Mouse (Mus musculus): Measurements from ENCODE around the gene Ndufb10.

The Ndufb10 gene

DNA sequence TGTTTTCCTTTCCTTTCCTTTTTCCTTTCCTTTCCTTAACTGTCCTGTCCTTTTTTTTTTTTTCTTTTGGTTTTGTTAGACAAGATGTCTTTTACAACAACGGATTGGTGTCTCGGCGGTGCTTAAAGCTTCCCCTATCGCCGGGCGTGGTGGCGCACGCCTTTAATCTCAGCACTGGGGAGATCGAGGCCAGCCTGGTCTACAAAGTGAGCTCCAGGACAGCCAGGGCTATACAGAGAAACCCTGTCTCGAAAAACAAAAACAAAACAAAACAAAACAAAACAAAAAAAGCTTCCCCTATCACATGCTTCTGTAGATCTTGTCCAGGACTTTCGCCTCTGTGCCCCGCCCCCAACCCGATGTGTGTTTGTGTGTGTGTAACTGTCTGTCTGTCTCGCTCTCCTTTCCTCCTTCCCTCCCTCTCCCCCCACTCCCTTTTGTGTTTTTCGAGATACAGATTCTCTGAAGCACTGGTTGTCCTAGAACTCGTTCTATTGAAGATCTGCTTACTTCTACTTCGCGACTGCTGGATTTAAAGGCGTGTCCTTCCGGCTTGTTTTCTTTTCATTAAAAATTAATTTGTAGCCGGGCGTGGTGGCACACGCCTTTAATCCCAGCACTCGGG, 16.4 kb downstream of the Ndufb10 start:
- no peak for DNase-seq (ENCODE audit: low read depth, low spot score)

DNA sequence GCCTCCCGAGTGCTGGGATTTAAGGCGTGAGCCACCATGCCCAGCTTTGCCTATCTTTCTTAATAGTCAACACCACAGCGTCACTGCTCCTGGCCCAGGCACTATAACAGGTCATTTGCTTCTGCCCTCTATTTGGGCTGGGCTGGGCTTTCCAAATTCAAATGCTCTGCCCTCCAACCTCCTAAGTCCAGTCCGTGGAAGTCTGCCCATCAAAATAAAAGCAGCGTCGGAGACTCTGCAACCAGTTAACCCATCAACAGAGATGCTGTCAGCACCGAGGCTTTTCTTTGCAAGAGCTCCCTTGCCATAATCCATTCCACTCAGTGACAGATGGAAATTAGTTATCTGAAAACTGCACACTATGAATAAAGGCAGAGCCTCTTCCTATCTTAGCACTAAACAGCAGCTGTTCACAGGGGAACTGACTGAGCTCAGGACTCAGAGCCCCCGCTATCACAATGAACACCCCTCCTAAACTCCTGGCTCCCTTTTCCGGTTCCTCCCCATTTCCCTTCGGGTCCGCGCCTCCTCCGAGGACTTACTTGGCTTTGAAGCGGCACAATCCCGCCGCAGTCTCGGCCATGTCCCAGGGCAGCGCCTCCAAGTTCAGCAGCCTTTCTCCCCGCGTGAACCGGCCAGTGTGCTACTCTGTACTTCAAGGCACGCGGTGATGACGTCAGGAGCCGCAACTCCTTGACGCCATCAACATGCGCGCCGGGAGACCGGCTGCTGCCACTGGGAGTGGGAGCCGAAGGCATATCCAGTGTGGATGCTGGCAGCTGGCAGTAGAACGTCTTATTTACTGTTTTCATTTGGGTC, 17.1 kb downstream of the Ndufb10 start, which contains the start of gene Tbl3:
Gene Tbl3, minus strand, starts transcription at position 679 of the 819 bp plus-strand sequence.
- peak; percentile 90 for DNase-seq (ENCODE audit: low read depth, low spot score)

DNA sequence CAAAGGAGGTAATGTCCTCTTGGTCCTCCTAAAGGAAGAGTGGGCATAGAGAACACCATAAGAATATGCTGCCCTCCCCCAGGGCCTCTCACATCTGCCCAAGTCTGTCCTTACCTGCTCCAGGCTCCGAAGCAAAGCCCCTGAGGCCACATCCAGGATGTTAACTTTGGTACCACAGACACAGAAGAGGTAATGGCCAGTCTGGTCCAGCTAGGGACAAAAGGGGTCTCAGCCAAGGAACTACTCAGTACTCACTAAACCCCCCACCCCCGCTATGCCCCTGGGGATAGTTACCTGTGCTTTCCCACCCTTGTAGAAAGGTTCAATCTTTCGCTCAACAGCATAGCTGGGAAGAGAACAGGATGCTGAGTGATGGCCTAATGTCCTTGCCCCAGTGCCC, 18.5 kb downstream of the Ndufb10 start:
- no peak for DNase-seq (ENCODE audit: low read depth, low spot score)

DNA sequence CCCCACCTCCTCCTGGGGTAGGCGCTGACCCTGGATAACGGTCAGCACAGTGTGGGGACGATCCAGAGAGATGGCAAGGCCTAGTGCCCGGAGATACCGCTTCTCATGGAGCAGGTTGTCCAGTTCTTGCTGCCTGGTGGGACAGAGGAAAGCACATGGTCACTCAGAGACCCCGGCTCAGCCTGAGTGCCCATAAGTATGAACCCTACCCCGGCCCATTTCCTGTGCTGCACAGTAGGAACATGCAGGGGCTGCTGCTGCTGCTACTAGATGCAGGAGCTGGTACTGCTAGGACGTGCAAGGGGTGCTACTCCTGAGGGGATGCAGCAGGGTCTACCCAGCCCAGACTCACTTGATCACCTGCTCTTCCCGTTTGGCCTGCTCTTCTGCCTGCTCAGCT, 23.0 kb downstream of the Ndufb10 start:
- DNase-seq (ENCODE audit: low read depth, low spot score): no peak

DNA sequence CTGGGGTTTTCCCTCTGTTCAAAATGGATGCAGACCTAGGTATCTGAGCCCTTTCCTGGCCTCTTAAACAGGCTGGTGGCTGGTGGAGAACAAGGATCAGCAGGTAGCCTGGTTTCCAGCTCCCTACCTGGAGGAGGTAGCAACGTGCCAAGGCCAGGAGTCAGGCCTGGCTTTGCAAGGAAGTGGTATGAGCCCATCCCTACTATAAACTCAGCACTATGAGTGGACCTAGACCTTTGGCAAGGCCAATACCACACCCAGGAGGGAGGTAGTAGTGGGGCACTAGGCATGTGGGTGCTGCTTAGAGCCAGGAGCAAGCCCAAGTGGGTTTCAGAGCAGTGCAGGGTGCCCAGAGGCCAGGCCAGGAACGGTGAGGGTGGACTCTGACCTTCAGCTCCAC, 24.8 kb downstream of the Ndufb10 start:
- DNase-seq (ENCODE audit: low read depth, low spot score): no peak

DNA sequence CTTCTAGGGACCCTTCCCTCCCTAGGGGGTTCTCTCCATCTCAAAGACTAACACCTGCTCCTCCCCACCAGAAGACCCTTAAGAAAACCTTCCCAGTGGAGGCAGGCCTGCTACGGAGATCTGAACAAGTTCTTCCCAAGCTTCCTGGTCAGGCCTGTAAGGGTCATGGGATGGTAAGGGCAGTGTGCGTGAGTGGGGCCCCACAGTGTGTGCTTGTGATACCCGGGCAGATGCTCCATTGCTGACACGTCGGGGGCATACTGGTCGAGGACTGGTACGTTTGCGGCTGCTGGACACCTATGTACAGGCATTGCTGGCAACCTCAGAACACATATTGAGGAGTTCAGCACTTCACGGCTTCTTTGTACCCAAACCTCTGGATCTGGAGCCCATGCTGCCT, 25.6 kb downstream of the Ndufb10 start:
- DNase-seq (ENCODE audit: low read depth, low spot score): no peak

DNA sequence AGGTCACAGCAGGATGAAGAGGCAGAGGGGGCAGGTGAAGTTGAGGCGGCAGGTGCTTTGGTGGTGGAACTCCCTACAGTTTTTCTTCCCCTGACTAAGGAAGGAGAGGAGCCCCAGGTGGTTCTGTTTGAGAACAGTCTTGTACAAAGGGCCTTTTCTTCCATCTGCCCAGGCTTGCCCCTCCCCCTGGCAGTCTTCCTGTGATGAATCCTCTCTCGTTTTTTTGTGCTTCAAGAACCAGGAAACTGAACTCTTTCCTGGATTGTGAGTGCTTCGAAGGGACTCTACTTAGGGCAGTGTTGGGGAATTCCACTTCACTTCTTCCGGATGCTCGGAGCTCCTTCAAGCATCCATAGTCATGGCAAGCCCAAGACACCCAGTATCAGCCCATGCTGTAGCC, 26.3 kb downstream of the Ndufb10 start:
- no peak for DNase-seq (ENCODE audit: low read depth, low spot score)

DNA sequence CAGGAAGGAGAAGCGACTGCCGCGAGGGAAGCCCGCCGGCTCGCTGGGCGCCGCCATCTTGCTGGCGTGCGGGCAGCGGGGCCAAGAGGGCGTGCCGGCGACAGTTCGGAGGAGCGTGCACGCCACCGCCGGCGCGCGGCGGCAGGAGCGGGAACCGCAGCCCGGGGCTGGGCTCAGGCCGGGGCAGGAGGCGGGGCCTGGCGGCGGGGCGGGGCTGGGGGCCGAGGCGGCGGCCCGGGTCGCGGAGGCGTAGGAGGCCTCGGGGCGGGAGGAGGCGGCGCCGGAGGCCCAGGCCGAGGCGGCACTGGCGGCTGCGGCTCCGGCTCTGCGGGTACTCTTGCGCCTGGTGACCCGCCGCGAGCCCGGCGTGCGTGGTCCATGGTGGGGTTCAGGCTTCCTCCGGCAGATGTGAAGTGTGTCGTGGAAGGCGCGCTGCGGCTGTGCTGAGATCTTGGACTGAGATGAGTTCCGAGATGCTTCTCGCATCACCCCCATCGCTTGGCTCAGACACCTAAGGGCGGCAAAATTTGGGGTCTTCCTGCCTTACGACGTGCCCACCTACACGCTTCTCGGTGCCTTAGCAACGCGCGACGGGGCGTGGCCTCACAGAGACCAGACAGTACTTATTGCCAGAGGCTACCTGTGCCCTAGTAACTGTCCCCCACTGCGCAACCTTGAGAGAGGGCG, 28.1 kb downstream of the Ndufb10 start, which contains the start of the genes Gfer and Noxo1:
Gene Gfer, minus strand, starts transcription at position 146 of the 687 bp plus-strand sequence.
Gene Noxo1, plus strand, starts transcription at position 224 of the 687 bp plus-strand sequence.
- peak; percentile 77 for DNase-seq (ENCODE audit: low read depth, low spot score)

DNA sequence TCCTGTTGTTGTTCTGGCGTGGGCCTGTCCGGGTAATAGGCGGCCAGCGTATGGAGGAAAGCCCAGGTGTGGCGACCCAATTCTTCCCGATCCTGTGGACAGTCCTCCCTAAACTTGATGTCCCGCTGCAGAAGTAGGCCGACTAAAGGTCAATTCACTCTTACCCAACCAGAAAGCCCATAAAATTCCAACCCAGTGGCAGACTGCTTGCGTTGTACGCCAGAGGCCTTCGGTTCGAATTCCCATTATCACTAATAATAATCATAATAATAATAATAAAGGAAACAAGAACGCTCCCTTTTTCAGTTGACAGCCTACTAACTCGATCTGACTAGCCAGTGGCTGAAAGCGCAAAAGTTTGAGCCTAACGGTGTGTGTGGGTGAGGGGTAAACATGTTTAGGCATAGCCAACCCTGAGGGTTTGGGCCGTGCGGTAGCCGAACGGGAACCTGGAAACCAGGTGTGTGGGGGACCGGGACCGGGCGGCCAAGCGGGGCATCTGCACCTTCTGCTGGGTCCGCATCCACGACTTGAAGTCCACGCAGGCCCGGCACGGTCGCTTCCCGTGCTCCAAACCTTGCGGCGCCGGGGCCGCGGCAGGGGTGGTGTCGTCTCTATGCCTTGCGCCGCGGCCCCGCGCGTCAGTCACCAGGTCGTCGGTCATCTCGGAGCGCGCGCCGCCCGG, 28.8 kb downstream of the Ndufb10 start:
- DNase-seq (ENCODE audit: low read depth, low spot score): no peak

DNA sequence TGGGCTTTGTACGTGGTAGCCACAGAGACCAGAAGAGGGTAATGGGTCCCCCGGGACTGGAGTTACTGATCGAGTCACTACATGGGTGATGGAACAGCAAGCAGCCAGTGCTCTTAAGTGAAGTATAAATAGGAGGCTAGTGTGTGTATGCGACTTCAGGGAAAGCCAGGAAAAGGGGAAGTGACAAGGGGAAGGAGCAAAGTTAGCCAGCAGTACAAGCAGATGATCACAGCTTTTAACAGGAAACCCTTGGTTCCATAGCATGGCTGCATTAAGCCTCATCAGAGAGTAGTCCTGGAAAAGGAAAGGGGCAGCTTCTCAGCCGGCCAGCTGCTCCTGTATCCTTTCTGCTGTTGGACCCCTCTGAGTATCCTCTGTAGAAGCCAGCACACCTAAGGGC, 31.9 kb downstream of the Ndufb10 start:
- DNase-seq (ENCODE audit: low read depth, low spot score): no peak

DNA sequence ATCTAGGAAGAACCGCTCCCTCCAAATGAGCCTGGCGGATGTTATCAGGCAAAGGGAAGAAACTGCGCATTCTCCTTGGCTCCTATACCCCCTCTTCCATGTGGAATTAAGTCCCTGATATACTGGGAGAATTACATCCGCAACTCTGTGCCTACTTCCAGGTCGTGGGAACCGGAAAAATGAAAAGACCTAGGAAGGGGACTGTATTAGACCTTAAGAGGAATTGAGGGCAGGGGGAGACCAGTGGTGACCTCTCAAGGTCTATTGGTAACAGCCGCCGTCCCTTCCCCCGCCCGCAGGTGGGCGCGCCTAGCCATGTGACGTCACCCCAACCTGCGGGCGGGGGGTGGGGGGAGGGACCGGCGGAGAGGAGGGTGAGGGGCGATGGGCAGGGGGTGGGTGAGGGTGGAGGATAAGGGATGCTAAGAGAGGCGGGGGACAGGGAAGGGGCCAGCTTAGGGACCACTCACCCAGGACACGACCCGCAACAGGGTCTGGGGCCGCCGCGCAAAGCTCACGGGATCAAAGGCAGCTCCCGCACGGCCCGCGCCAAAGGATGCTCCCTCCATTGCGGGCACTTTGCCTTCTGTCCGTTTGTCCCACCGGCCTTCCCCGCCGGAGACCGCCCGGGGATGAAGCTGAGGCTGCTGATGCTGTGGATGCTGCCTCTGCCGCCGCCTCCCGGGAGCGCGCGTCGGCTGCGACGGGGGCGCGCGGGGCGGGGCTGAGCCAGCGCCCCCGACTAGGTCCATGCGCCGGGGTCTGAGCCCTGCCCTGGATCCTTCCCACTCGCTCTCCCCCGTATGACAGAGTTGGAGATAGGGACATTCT, 34.8 kb downstream of the Ndufb10 start, which contains the start of gene Syngr3:
Gene Syngr3, minus strand, starts transcription at position 705 of the 831 bp plus-strand sequence.
- no peak for DNase-seq (ENCODE audit: low read depth, low spot score)

DNA sequence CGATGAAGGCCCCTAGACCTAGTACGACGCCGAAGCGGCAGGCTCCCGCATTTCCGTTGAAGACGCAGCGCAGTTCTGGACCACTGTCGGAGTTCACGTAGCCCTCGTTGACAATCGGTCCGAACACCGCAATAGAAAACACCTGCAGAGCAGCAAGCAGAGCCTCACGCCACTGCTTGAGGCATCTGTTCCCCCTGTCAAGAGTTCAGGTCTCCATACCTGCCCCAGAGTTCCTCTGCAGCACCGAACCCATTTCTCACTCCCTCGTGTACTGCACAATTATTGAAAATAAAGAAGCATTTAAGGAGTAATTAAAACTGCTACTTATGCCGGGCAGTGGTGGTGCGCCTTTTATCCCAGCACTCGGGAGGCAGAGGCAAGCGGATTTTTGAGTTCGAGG, 36.7 kb downstream of the Ndufb10 start:
- no peak for DNase-seq (ENCODE audit: low read depth, low spot score)

DNA sequence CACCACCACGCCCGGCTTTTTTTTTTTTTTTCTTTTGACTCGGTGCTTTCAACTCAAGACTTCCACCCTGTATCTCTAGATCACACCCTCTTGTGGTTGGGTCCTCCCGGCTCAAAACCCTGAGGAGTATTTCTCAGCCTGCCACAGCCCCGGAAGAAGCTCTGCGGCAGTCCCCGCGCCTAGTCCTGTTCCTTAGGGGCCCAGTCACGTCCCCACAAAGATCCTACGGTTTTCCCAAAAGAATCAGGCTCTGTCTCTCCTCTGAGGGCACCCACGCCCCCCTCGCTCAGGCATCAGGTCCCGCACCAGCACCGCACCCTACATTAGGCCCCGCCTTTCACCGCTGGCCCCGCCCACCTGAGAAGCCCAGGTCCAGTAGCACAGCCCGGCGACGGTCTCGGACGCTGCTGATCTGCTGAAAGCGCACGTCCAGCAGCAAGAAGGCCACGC, 37.1 kb downstream of the Ndufb10 start:
- DNase-seq (ENCODE audit: low read depth, low spot score): no peak

DNA sequence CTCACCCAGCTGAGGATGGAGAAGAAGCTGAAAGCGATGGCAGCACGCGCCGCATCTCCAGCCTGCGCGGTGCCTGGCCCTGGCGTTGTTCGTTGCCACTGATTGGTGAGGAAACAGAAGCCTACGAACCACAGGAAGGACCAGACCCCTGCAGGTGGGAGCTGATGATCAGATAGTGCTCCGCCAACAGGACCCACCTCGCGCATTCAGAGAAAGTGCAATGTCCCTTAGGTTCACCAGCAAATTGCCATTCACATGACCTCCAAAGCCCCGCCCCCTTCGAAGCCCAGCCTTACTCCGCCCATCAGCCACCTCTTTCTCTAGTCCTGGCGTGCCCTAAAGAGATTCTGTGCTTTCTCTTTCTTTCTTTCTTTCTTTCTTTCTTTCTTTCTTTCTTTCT, 37.8 kb downstream of the Ndufb10 start:
- no peak for DNase-seq (ENCODE audit: low read depth, low spot score)

DNA sequence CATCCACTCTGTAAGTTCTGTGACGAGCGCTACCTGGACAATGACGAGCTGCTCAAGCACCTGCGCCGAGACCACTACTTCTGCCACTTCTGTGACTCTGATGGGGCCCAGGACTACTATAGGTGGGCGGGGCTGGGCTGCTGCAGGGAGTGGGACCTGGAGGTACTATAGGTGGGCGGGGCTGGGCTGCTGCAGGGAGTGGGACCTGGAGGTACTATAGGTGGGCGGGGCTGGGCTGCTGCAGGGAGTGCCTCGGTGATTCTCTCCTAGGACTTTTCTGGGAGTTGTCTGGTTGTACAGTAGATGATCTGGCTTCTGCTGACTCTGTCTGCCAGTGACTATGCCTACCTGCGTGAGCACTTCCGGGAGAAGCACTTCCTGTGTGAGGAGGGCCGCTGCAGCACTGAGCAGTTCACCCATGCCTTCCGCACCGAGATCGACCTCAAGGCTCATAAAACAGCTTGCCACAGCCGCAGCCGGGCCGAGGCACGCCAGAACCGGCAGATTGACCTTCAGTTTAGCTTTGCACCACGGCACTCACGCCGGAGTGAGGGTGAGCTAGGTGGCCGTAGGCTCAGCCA, 46.7 kb downstream of the Ndufb10 start:
- DNase-seq (ENCODE audit: low read depth, low spot score): no peak

DNA sequence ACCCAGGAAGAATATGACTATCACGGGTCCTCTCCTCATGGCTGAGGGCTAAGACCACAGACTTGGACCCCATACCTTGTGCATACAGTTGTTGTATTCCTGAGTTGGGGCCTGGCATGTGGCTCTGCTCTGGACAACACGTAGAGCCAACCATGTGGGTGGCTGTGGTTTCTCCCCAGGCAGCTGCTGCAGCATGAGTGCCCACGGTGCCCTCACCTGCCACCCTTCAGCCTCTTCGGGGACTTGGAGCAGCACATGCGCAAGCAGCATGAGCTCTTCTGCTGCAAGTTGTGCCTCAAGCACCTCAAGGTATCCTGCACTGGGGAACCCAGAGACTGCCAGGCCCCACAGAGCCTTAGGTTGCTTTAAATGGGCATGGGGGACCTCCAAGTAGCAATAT, 47.4 kb downstream of the Ndufb10 start:
- no peak for DNase-seq (ENCODE audit: low read depth, low spot score)

DNA sequence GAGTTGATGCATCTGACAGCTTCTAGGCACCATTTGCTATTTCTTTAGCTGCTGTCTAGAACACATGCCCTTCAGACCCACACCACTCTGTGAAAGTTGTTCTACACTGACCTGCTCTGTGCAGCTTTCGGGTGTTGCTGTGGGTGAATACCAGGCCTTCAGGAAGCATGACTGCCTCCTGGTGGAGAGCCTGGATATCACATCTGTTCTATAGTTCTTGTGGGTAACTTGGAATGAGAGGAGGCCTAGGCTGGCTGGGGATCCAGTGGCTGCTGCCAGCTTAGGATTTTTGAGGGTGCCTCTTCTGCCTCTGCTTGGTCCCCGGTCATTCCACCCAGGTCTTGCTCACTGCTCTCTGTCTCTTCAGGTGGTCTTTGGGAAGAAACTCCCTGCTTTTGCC, 48.1 kb downstream of the Ndufb10 start:
- peak; percentile 56 for DNase-seq (ENCODE audit: low read depth, low spot score)

DNA sequence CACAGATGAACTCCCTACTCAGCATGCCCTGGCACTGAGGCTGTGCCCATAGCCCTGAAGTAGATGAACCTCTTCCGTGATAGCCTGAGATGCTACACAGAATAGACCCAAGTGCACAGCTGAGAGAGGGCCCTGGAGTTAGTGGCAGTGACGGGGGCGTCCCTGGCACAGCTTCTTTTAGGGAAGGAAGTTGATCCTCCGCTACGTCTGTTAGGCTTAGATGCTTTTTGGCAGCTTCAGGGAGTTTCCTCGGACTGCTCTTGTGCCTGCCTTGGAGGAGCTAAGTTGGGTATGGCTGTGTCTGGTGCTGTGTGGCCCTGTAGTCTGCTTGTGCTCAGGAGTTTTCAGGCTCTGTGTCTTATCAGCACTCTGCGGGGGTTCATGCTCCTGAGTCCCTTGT, 50.0 kb downstream of the Ndufb10 start:
- DNase-seq (ENCODE audit: low read depth, low spot score): no peak

DNA sequence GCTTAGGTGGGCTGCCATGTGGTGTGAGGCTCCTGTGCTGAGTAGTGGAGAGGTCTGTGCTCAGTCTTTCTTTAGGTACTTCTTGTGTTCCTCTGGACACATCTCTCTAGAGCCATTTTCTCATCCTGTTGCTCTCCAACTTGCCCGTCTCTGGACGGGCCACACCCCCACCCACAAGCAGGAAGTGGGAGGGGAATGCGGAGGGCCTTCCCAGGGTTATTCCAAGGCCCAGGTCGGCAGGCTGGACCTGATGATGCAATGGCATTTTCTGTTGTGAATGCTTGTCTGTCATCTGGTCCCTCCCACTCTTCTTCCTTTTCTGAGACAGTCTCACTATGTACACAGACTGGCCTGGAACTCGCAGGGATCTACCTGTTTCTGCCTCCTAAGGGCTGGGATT, 52.1 kb downstream of the Ndufb10 start:
- DNase-seq (ENCODE audit: low read depth, low spot score): no peak
